Mouse (Mus musculus) megakaryocyte-erythroid progenitor cell, adult 5-6 weeks (primary cell): ENCODE data around the gene Ccdc103. TPM values are rescaled to one million over a fixed set of nuclear protein-coding genes. Genes with fewer than 3 reads are reported as not detected.
A peak's percentile ranks its signal among the peaks of the same experiment; 100 is the strongest.

Source experiments
- ATAC-seq: replicated peaks from 2 replicates; pipeline ENCODE4 v1.8.0; 2016; ENCODE audit warnings: mild to moderate bottlenecking, inconsistent platforms; ENCODE audit not compliant: severe bottlenecking, poor library complexity, low FRiP score, low TSS enrichment
- total RNA-seq, 2 experiments: library from RNA; stranded (forward) in 1 of 2; stranded (reverse) in 1 of 2; fragments of 200-1000, 215-1000 nt in 1 of 2; fragments of >200 nt in 1 of 2; fragmentation: Nextera tagmentation in 1 of 2; gene quantifications; 2 replicates each; pipeline ENCODE4 v1.2.3; 2014 to 2017

The Ccdc103 gene
- total RNA-seq, 2 experiments from 2014 or later: not detected

DNA sequence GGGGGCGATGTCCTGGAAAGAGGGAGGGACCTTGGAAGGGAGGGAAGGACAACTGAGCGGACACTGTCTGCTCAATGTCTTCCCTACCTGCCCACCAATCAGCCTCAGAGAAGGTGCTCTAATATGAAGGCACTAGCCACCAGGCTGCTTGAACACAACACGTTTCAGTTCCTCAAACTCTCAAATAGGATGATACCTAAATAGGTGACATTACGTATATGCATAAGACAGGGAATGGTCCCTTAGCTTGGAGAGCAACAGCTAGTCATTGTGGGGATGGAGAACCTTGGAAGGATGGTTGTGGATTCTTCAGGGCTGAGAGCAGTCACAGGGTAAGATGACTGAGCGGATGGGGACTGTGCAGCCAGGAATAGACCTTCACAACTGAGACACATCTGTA is 6.4 kb downstream of the Ccdc103 start:
- ATAC-seq: no peak

DNA sequence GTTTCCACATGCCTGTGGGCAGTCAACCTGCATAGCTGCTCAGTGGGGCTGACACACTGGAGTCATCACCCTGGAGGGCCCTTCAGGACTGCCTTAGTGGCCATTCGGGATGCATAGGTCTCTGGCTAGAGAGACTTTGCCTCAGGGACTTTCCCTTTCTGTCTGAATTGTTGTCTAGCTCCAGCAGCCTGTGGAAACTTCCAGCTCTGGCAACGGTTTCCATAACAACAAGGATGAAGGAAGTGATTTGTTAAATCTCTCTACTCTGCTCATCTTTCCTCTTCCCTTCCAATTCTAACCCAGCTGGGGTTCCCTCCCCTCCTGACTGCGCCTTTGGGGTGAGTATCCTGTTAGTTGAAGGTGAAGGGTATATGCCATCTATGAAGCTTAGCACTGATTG is 7.1 kb downstream of the Ccdc103 start:
- ATAC-seq: no peak

DNA sequence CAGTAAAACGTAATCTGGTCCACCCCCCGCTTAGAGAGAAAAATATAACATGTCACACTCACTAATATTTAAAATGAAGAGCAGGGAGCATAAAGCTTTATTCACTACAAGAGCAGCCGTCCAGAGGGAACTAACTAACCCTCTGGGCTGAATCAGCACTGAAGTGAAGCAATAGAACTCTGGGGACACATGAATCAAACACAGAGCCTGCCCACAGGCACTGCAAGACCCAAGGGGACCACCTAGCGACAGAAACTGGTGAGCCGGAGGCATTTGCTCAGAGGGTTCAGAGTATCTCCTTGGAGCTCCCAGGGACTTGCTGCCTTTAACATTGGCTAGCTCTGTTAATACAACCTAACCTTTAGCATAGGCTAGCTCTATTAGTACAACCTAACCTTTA is 9.1 kb downstream of the Ccdc103 start:
- ATAC-seq: no peak

DNA sequence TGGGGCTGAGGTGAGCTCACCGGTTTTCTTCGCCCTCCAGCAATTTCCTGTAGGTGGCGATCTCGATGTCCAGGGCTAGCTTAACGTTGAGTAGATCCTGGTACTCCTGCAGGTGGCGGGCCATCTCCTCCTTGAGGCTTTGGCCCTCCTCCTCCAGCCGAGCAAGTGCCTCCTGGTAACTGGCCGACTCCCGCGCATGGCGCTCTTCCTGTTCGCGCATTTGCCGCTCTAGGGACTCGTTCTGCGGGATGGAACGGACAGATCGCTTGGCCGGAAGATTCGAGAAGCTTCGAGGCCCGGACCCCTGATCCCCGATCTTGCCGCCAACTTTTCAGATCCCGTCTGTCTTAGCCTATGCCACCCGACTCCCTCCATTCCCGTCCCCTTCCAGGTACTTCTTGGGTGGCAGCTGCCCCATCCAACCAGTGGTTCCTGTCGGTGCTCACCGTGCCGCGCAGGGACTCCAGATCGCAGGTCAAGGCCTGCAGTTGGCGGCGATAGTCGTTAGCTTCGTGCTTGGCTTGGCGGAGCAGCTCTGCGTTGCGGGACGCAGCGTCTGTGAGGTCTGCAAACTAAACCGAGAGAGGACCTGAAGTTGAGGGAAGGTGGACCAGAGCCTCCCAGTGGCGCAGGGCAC is 12.1 kb downstream of the Ccdc103 start:
- ATAC-seq: peak; percentile 83

DNA sequence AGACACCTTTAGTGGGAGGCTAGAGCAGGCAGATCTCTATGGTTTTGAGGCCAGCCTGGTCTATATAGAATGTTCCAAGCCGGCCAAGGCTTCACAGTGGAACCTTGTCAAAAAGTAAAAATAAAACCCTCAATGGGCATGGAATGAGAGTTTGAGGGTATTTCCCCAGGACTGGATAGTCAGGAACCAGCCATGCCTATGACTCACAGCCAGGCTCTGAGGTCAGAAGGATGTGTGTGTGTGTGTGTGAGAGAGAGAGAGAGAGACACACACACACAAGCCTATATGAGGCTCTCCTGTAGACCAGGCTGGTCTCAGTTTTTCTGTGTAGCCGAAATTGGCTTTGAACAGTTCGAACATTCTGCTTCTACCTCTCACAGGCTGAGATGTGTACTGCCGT is 13.7 kb downstream of the Ccdc103 start:
- ATAC-seq: no peak

DNA sequence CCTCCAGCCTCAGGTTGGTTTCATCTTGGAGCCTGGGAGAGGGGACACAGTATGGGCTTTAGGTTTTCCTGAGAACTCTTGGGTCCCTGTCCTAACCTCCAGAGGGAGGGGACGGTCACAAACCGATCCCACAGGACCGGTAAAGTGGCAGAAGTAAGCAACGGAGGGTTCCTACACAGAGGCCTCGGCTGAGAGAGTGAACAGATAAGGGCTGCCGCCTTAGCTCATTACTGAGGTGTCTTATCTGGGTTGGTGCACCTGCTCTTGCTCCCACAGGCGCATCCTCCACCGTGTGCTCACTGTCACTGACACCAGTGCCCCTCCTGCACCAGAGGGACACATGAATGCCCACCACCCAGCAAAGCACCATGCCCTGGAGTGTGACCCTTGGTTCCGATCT is 14.8 kb downstream of the Ccdc103 start:
- peak; percentile 90 for ATAC-seq

DNA sequence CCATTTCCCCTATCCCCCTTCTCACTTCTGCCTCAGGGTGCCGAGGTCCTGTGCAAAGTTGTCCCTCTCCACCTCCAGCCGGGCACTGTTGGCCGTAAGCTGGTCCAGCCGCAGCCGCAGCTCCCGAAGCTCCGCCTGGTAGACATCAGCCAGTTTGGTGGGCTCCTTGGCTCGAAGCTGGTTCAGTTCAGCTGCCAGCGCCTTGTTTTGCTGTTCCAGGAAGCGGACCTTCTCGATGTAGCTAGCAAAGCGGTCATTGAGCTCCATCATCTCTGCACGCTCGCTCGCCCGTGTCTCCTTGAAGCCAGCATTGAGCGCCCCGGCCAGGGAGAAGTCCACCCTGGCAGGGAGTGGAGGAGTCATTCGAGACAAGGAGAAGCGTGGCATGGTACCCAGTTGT is 15.6 kb downstream of the Ccdc103 start:
- ATAC-seq: no peak

DNA sequence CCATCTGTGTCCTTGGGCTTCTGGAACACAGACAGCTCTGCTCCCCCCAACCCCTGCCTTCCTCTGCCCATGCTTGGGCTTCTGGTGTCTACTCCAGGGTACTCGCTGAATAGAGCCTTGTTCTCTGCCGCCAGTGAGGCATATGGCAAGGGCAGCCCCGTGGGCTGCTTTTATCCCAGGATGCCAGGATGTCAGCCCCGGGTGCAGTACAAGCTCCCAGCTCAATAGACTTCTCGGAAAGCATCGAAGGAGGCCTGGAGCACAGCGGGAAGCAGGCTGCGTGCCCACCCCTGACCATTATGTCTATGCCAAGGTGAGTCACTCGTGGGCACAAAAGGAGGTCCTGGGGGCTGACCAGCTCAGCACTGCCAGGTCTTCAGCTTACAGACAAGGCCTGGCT is 17.4 kb downstream of the Ccdc103 start:
- no peak for ATAC-seq

DNA sequence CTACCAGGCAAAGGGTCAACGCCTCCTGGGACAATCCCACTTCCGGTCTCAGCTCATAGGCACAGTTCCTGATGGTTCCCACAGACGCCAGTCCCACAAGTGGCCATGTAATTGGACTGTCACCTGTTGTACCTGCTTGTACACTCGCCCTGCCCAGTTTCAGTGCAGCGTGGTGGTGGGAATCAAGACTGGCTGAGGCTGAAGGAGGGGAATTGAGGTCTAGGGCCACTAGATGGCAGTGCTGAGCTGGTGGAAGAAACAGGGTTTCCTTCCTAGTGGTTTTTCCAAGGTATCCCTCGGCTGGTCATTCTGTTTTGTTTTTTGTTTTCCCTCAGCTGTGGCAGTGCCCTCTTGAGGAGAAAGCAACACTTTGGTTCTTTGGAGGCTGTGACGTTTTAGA is 19.8 kb downstream of the Ccdc103 start, which contains the start of gene Gfap:
Gene Gfap, minus strand, starts transcription at position 150 of the 400 bp plus-strand sequence.
- peak; percentile 55 for ATAC-seq

DNA sequence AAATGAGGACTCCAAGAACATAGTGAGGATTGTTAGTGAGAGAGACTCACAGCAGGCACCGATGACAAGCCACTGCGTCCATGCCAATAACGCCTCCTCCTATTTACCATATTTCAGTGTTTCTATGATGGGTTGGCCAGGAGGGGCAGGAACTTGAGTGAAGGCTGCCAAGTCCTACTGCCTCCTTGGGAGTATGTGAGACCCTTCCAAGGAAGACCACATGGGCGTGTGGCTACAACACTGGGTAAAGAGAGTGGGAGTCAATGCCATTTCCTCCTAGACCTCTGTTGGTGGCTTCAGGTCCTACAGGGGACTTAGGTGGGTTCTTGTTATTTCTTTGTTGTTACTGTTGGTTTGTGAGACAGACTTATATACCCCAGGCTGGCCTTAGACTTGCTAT is 20.2 kb downstream of the Ccdc103 start:
- peak; percentile 24; the same call in 1 of the 2 replicates for ATAC-seq

DNA sequence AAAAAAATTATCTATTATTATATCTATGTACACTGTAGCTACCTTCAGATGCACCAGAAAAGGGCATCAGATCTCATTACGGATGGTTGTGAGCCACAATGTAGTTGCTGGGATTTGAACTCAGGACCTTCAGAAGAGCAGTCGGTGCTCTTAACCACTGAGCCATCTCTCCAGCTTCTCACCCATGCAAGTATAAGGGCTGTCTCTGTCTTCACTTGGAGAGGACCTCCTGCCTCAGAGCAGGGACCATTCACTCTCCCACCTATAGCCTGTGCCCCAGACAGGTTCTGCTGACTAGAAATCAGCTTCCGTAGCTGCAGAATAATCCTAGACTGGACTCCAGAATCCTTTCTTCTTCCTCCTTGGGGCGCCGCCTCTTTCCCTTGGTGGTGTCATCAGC is 21.1 kb downstream of the Ccdc103 start:
- ATAC-seq: no peak

DNA sequence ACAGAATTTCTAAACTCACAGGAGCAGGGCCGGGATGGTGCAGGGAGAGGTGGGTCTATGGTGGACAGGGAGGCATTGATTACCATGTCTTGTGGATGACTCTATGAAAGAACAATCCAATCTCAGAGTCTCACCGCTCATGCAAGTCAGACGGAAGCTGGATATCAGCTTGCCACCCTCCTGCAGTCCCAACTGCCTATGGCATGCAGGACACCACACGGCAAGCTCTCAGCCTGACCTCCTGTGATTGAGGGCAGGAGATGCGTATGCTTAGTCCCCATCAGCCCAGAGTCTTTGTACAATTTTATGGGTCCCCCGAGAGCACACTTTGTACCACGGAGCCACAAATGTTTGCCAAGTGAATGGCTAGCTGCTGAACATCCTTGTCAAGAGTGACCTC is 22.6 kb downstream of the Ccdc103 start:
- no peak for ATAC-seq

DNA sequence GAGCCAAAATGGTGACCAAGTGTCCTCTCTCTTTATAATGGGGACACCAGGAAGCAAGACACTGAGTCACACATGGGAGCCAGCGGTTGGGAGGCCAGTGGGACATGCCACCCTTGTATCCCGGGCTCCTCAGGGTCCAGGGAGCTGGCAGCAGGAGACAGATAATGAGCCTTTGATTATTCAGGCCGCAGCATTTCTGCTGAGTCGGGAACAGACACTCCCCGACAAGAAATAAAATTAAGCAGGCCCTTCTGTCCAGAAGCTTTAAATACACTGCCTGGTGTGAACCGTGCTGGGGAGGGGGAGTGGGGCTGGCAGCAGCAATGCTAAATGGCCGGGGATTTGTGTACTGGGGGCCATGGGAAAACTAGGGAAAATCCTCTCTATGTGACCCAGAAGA is 30.4 kb downstream of the Ccdc103 start:
- ATAC-seq: no peak

DNA sequence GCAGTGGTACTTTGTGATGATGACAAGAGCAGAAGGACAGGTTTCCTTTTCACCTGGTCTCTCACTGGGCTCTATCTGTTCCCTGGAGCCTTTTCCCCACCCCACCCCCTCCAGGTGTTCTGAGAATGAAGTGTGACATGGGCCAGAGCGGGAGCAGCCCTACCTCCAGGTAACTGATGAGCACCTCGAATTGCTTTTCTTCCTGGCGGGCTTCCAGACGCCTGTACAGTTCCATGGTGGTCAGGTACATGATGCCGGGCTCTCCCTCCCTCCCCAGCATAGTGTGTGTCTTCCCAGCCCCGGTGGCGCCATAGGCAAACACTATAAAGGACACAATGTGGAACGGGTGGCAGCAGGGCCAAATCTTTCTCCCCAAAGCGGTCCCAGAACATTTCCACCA is 34.4 kb downstream of the Ccdc103 start:
- ATAC-seq: no peak

DNA sequence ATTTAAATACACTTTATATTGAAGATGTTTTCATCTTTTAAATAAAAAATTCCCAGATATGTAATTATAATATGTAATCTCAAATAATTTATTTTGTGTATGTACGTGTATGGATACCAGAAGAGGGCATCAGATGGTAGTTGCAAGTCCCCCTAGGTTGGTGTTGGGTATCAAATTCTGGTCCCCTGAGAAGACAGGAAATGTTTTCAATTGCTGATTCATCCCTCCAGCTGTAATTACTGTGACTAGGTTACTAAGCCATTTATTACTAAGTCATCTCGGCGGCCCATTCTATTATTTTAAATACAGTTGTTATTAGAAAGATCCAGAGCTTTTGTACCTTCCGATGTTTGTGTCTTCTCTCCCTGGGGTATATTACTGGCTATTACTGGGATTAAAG is 37.1 kb downstream of the Ccdc103 start:
- no peak for ATAC-seq

DNA sequence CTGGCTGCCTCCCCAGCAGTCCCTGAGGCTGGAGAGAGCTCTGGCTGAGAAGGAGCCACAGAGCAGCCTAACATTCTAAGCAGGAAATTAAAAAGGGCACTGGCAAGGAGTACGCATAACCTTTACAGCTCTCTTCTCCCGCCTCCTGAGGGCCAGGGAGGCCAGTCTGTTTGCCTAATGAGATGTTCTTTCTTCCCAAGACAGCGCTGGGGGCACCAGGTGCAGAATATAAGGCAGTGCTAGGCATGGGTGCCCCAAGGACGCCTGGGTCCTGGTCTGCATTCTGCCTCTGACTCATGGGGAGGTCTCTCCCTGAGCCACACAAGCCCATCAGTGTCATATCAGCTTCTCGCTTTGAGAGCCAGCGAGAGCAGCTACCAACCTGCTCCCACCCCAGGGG is 40.5 kb downstream of the Ccdc103 start:
- ATAC-seq: no peak

DNA sequence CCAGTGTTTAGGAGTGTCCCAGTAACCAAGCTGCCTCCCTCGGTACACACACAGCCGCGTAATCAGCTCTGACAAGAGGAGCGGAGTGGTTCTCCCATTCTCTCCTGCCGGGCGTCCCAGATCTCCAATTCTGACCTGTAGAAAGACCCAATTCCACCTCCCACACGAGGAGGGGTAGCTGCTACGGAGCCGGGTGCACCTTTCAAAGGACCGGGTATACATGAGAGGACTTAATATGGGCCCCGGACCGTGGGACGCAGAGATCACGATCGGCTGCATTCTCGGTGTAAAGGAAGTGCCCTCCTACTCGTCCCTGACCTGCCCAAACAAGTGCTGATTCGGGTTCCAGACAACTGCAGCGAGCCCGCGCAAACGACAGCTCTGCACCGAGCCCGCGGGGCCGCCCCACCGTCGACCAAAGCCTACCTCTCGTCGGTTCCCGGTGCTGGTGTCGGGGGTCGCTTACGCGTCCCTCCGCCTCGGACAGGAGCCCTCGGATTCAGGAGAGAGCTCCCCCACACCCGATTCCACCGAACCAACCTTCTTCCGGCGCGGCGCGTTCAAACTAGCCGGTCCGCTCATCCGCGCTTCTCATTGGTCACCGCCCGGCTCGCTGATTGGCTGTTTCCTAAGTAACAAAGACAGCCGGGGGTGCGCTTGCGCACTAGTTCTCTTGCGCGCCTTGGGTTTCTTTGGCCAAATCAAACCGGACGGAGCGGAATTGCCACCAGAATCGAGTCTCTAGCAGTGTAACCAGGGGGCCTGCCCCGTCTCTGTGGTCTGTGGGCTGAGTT is 43.8 kb downstream of the Ccdc103 start, which contains the start of gene Kif18b:
Gene Kif18b, minus strand, starts transcription at position 568 of the 794 bp plus-strand sequence.
- ATAC-seq: peak; percentile 95

DNA sequence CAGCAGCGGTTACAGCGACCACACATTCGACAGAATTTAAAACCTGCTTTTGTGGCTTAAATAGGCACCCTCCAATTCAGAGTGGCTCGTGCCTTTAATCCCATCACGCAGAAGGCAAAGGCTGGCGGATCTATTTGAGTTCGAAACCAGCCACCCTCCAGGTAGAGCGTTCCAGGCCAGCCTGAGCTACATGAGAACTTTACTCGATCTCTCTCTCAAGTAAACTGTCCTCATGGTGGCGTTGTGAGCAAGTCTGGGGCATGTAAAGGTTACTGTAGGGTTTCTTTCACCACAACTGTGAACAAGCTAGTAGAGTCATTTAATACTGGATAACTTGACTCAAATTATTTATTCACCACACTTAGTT is 44.3 kb downstream of the Ccdc103 start:
- peak; percentile 64 for ATAC-seq

DNA sequence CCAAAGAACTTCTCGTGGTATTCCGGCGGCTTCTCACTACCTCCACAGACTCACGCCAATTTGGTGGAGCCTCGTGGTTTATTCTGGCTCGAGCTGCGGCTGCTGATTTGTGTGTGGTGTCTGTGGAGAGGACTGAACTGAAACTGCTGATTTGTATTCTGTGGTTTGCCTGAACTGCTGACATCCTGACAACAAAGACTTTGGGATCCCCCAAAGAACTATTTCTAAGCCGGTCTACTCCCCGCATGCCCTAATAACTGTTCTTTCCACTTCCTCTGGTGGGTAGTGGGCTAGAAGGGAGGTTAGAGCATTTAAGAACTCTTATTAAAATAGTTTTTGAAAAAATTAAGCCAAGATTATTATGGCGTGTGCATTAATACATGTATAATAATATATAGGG is 49.7 kb downstream of the Ccdc103 start:
- ATAC-seq: no peak
